Mouse (Mus musculus): Measurements from ENCODE around the gene Ccn1.

Gene Ccn1

DNA sequence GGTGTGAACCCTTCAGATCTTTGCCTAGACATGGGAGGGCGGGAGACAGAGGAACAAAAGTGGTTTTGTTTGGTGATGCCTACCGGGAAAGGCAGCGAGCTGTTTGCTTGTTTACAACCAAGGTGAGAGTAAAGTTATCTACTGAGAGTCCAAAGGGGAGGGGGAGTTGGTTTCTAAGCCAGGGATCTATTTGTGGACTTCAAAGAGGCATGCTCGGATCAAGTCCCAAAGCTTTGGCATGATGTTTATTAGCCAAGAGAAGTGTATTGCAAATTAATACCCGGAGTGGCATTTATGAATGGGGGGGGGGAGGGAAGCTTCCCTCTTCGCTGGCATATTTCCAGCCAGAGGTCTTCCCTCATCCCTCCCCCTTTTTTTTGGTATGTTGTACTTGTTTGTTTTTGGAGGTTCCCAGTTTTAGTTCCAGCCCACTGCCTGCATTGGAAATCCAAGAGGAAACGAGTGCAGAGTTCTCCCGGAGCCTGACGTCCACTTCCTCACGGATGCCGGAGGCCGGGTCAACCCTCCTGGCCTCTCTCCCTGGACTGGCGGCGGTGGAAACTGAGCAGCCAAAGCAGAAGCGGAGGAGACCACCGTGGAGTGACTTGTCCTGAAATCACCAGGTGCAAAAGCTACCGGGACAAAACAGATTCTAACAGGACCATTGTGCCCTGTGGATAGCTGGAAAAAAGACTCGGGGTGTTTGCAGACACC is 674 bp upstream of the Ccn1 start:
- no peak for DNase-seq (ENCODE audit: low read depth)

- no peak for DNase-seq (ENCODE audit: low read depth)
These were observed 560 bp downstream of the Ccn1 start for GRCm38 (mm10) chr3:145648991-145649851.

GRCm38 (mm10) chr3:145648097-145648931 is 1.5 kb downstream of the Ccn1 start:
- no peak for DNase-seq (ENCODE audit: low read depth)

DNA sequence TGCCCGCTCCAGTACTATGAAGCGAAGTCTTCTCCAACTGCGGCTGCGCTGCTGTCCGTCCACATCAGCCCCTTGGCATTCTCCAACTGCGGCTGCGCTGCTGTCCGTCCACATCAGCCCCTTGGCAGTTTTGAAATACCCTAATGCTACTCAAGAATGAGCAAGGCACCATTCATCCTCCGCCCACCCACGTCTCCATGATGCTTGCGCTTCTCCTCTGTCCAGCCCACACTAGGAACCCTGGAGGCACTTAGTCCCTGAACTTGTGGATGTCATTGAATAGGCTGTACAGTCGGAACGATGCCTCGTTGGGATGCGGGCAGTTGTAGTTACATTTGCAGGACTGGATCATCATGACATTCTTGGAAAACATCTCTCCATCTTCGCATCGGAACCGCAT is 2.4 kb downstream of the Ccn1 start:
- DNase-seq (ENCODE audit: low read depth), result no peak

DNA sequence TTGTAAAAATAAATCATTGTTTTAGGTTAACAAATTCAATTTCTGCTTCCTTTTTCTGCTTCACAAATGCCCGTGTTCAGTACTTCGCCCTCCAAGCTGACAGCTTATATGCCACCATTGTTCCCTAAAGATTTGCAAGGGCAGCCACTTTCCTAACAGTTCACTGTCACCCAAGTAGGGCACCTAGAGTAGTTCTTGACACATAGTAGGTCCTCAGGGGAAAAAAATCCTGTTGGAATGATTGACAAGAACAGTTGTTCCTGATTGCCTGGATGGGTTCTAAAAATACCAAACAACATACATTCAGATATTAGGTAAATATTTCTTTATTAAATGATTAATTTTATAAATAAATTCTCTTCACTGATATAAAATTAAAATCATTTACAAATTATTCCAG is 3.1 kb downstream of the Ccn1 start:
- no peak for DNase-seq (ENCODE audit: low read depth)

GRCm38 (mm10) chr3:145646009-145646408 is 3.8 kb downstream of the Ccn1 start:
- DNase-seq (ENCODE audit: low read depth), result no peak

DNA sequence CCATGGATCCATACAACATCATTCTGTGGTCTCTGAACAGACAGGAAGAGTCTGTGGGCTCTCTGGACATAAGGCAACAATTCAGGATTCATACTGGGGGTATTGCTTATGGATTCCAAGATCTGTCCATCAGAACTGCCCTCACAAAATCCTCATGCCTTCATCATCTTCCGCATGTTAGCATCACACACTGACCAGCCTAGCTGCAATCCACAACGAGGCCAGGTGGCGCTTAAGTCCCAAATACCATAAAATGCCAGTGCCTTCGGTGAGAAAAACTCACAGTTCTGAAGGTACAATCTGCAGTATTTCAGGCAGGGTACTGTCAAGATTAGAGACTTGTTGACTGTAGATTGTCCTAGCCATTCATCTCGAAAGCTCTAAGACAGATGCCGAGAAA is 4.3 kb downstream of the Ccn1 start:
- no peak for DNase-seq (ENCODE audit: low read depth)

DNA sequence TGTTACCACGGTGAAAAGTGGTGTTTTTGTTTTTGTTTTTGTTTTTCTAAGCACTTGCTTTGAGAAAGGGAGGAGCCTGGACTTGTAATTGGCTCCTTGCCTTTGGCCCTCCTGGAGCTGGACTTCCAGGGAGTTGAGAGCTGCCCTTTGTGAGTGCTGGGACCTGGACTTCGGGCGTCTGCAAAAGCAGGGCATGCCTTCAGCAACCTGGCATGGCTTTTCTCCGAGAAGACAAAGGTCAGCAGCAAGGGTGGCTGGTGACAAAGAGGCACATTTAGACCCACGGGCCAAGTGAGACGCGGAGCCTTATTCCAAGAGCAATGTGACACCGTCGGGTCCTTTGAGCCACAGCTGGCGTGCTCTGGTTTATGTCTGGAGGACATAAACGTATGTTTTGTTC is 6.9 kb downstream of the Ccn1 start:
- DNase-seq (ENCODE audit: low read depth), result no peak

DNA sequence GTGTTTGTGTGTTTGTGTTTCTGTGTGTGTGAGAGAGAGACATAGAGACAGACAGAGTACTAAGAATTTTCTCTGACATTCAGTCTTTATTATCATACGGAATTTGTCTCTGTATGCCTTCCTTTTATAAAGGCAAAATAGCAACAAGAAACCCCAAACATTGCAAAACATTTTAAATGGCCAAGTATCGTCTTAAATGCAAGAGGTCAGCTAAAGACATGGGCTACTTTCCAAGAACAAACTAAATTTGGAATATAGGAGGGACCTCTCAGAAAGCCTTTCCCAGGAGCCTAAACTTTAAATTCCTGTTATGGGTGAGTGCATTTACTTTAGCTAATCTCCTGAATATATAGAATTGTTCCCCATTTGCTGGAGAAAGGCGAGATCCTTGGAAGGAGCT is 7.9 kb downstream of the Ccn1 start:
- no peak for DNase-seq (ENCODE audit: low read depth)

GRCm38 (mm10) chr3:145641036-145641685 is 8.6 kb downstream of the Ccn1 start:
- no peak for DNase-seq (ENCODE audit: low read depth)

DNA sequence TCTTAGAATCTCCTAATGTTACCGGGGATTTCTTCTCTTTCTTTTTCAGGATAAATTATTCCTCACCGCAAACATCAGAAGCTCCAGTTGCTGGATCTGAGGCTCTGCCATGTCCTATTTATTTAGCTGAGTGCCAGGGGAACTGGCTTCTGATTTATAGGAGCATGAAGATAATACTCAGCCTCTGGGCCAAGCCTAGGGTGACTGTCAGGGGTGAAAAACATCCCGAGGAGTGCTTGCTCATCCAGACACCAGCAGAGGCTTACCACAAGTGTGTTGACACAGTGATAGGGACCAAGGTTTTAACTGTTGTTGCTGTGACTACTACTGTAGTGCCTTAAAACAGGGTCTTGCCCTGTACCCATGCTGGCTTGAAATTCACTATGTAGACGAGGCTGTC is 9.2 kb downstream of the Ccn1 start:
- DNase-seq (ENCODE audit: low read depth), result no peak

- DNase-seq (ENCODE audit: low read depth), result no peak
These were observed 9.6 kb downstream of the Ccn1 start for GRCm38 (mm10) chr3:145640170-145640569.

DNA sequence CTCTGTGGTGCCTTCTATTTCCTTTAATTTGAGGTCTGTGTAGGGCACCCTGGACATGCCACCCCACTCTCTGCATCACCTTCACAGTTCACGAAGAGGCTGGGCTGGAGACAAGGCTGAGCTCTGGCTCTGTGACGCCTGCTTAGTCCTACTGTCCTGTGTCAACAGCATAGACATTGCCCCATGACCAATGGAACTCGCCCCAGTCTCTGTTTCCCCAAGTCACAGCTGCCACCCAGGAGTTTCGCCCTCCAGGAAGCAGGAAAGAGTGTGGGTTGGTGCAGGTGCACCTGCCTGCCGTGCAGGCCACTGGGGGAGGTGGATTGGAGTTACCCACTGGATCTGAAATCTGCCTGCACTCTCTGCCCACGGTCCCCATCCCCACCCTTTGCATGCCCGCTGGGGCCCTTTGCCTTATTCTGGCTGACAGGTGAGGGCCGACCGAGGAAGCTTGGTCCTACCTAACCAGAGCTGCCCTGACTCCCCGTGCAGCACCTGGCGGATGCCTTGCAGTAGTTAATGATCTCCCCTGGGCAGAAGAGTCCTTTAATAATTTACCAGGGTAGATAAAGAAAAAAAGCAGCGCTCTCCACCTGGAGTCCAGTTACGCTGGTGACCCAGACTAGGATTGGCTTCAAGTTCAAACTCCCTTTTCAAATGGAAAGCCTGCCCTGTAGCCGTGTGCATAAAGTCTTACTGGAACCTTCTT is 15.6 kb downstream of the Ccn1 start:
- no peak for DNase-seq (ENCODE audit: low read depth)

DNA sequence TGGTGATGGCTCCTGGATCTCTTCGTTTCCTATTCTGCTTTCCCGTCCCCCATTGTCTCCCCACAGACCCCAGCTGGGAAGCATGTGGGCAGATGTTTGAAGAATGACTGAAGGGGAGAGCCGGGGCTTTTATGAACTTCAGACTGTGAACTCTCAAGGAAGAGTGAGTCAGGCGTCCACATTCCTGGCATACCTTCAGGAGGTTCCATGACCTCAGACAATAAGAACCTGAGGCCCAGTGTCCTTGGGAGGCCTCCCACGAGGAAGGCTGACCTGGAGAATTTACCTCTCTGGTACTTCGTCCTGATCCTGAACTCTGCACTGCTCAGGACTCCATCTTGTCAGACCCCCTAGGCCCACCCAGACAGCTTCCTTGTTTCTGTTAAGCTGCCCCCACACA is 16.9 kb downstream of the Ccn1 start:
- no peak for DNase-seq (ENCODE audit: low read depth)

DNA sequence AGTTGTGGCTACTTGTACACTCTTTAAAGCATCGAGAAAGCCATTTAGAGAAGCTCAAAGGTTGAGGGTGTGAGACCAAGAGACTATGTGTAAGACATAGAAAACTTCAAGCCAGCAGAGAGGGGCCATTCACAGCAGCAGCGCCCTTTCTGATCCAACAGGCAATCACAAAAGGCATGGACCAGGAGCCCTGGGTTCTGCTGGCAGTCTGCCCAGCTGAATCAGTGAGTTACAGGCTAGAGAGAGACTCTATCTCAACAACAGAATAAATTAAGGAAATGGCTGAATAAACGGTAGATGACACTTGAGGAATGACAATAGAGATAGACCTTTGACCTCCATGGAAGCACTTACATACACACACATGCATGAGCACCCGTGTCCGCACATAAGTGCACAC is 21.1 kb downstream of the Ccn1 start:
- no peak for DNase-seq (ENCODE audit: low read depth)

DNA sequence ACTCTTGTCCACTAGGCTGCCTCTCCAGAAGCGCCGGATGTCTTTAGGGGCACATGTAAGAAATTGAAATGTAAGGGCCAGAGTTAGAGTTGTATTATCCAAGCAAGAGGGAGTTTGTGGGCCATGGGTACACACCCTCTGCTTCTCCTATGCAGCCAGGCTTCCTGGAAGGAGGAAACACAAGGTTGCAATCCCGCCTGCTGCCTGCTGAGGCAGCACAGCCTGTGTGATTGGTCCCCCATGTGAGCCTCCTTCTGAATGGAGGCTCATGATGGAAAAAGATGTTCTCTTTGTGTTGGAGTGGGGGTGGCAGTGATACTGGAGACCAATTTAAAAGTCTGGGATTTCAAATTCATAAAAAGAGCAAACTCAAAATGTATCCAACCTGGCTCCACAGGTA is 22.0 kb downstream of the Ccn1 start:
- no peak for DNase-seq (ENCODE audit: low read depth)

- DNase-seq (ENCODE audit: low read depth), result no peak
These were observed 23.7 kb downstream of the Ccn1 start for GRCm38 (mm10) chr3:145626063-145626462.

DNA sequence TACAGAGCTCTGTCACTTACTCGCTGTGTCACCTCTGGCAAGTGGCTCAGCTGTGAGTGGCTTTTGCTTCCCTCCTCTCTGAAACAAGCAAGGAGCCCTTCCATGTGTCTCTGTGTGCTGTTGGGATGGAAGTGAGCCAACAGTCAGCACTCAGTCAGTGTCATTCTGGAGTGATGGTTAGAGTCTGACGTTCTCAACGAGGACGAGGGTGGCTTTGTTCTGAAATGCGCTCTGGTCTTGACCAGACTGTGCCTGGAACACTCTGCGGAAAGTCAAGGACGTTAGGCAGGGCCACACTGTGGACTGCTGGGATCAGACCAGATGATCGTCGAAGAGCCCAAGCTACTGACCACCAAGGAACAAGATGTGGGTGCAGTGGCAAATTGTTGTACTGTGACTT is 24.2 kb downstream of the Ccn1 start:
- no peak for DNase-seq (ENCODE audit: low read depth)

DNA sequence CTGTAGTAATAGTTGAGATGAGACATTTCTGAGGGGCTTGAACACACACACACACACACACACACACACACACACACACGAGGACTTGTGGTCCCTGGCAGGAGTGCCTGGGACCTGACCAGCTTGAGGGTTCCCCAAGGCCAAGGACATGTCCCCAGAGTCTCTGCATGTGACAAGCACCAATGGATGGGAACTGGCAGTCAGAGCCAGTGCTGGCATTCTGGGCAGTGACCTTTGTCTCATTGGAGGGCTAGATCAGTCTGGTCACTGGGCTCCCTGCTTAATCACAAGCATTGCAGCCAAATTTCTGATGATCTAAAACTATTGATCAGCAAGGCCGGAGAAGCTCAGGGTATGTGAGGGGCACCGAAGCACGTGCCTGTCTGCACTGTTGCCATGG is 25.0 kb downstream of the Ccn1 start:
- no peak for DNase-seq (ENCODE audit: low read depth)

DNA sequence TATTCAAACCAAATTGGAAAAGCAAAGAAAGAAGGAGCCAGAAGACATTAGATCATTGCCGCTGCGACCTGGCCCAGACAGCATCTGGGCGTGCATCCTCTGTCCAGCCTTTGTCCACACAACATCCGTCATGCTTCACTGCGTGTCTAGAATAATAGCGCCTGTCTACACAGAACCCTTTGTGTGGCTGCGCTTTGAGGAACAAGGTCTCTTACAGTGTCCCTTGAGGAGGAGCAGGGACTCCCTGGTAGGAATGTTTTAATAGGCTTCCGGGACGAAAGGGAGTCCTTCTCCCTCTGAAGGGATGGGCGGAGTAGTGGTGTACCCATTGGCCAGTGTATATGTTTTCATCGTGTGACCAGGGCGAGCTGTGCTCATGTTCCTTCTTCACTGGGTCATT is 26.7 kb downstream of the Ccn1 start:
- no peak for DNase-seq (ENCODE audit: low read depth)

DNA sequence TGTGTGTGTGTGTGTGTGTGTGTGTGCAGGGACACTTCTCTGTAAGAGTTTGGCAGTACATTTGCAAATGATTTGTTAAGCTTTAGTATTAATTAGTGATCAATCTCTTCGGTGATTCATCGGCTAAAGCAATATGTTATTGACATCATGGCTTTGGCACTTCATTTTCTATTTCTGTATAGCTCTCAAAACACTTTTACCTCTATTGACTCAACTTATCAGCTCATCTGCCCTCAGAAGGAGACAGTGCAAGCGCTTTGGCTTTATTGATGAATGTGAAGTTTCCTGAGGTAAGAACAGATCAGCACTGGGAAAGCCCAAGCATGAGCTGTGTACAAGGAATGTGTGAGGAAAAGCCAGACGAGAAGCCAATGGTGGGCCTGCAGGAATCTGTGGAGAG is 28.6 kb downstream of the Ccn1 start:
- DNase-seq (ENCODE audit: low read depth), result no peak

All from naive thymus-derived CD4-positive, alpha-beta T cell, adult 2 months (primary cell).